Mouse (Mus musculus) ES-E14 (cell line): Measurements from ENCODE around the gene Lpp.

Experiments
- HCFC1 ChIP-seq: IDR thresholded peaks from 2 replicates; pipeline ENCODE4 v1.6.1; 2012; ENCODE audit warnings: low read length, inconsistent platforms, borderline replicate concordance; ENCODE audit not compliant: insufficient read depth
- MAFK ChIP-seq: IDR thresholded peaks from 2 replicates; pipeline ENCODE4 v1.6.1; 2014; ENCODE audit warnings: mild to moderate bottlenecking, low read depth, low read length, inconsistent platforms; ENCODE audit not compliant: insufficient read depth

GRCm38 (mm10) chr16:24412193-24412592 lies 18.9 kb downstream of the Lpp start:
- TF ChIP-seq MAFK (no peak), HCFC1 (no peak)
